Mouse (Mus musculus) megakaryocyte-erythroid progenitor cell, adult 5-6 weeks (primary cell): ENCODE measurements around the gene Gcc2. TPM values are rescaled to one million over a fixed set of nuclear protein-coding genes. Genes with fewer than 3 reads are reported as not detected.
"Not testable (repeated sequence)": the region's sequence is repeated elsewhere in the genome, so short reads cannot be mapped to it uniquely, and the experiment has no call there.

Experiments
- ATAC-seq: replicated peaks from 2 replicates; pipeline ENCODE4 v1.8.0; 2016; ENCODE audit warnings: mild to moderate bottlenecking, inconsistent platforms; ENCODE audit not compliant: severe bottlenecking, poor library complexity, low FRiP score, low TSS enrichment
- total RNA-seq, 2 experiments: library from RNA; stranded (forward) in 1 of 2; stranded (reverse) in 1 of 2; fragments of 200-1000, 215-1000 nt in 1 of 2; fragments of >200 nt in 1 of 2; fragmentation: Nextera tagmentation in 1 of 2; gene quantifications; 2 replicates each; pipeline ENCODE4 v1.2.3; 2014 to 2017

Gcc2 gene
- total RNA-seq, 2 experiments from 2014 or later, result 39.0 to 50.1 TPM

- no peak; the same call in 1 of the 2 replicates for ATAC-seq
These were observed 55.5 kb downstream of the Gcc2 start for GRCm38 (mm10) chr10:58310791-58311190.

GRCm38 (mm10) chr10:58312887-58313286, 57.6 kb downstream of the Gcc2 start:
- ATAC-seq, result no peak

- no peak for ATAC-seq
These were observed 65.6 kb downstream of the Gcc2 start for GRCm38 (mm10) chr10:58320881-58321280.

GRCm38 (mm10) chr10:58322361-58323027, 67.2 kb downstream of the Gcc2 start:
- no peak for ATAC-seq

- peak; percentile 93 for ATAC-seq
These were observed 68.0 kb downstream of the Gcc2 start, which contains the start of gene Lims1 for GRCm38 (mm10) chr10:58323028-58323991. TSS of gene Lims1 (plus strand) at chr10:58323466.

- ATAC-seq, result no peak
These were observed 71.0 kb downstream of the Gcc2 start for GRCm38 (mm10) chr10:58326271-58326670.

- not testable (repeated sequence) for ATAC-seq
These were observed 72.5 kb downstream of the Gcc2 start for GRCm38 (mm10) chr10:58327836-58328235.

- ATAC-seq, result no peak
These were observed 73.3 kb downstream of the Gcc2 start for GRCm38 (mm10) chr10:58328517-58329108.

GRCm38 (mm10) chr10:58330635-58331034, 75.3 kb downstream of the Gcc2 start:
- ATAC-seq, result peak; percentile 87

- ATAC-seq, result no peak
These were observed 76.4 kb downstream of the Gcc2 start for GRCm38 (mm10) chr10:58331741-58332140.

- ATAC-seq, result no peak
These were observed 78.1 kb downstream of the Gcc2 start for GRCm38 (mm10) chr10:58333414-58333813.

- ATAC-seq, result no peak
These were observed 80.9 kb downstream of the Gcc2 start for GRCm38 (mm10) chr10:58336156-58336555.

GRCm38 (mm10) chr10:58337091-58337490, 81.8 kb downstream of the Gcc2 start:
- ATAC-seq, result not testable (repeated sequence)

- no peak for ATAC-seq
These were observed 83.3 kb downstream of the Gcc2 start for GRCm38 (mm10) chr10:58338590-58338989.

GRCm38 (mm10) chr10:58341685-58342084, 86.4 kb downstream of the Gcc2 start:
- ATAC-seq, result no peak

GRCm38 (mm10) chr10:58342199-58342598, 86.9 kb downstream of the Gcc2 start:
- no peak for ATAC-seq

- ATAC-seq, result no peak
These were observed 88.3 kb downstream of the Gcc2 start for GRCm38 (mm10) chr10:58343552-58343951.

- ATAC-seq, result no peak
These were observed 95.3 kb downstream of the Gcc2 start for GRCm38 (mm10) chr10:58350600-58350999.

- ATAC-seq, result no peak
These were observed 96.4 kb downstream of the Gcc2 start for GRCm38 (mm10) chr10:58351670-58352069.

GRCm38 (mm10) chr10:58352364-58352763, 97.1 kb downstream of the Gcc2 start:
- no peak for ATAC-seq
